Comparison of ENCODE assay signal across 8 mouse cellular contexts in the genomic region with DNA sequence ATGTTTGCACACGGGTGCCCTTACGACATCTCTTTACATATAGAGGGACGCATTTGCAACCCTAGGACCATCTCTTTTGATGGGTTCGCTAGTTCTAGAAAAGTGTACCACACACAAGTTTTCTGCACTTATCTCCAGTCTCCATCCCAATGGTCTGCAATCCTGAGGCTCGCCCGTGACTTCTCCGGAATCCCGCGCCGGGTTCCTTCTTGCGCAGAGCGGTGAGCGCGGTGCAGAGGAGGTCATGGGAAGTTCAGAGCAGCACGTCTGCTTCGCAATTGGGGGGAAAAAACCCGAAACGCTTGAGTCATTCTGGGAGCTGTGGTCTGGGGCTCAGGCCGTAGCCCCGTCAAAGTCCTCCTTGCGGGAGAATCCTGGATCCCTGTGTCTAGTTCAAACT.
DNase-seq lines count a peak whose midpoint lies in the region; ATAC-seq and TF ChIP-seq lines count a peak whose summit lies in the region.

No protein-coding gene starts in this region.

- no peaks in the 10 kb centered on the region for H3K4me1 ChIP-seq in ES-Bruce4 (ENCODE audit: control insufficient read depth, insufficient read depth, low read length)
- H3K4me1 ChIP-seq in heart, embryonic 16.5 days (ENCODE audit: control insufficient read depth, insufficient read depth, low read length), result peaks cover 26% of the 10 kb centered on the region
- peaks cover 28% of the 10 kb centered on the region for H3K4me1 ChIP-seq in liver, embryonic 16.5 days (ENCODE audit: control insufficient read depth, low read depth, low read length)

- no peak for TF ChIP-seq EP300 in ES-Bruce4 (IDR thresholded peaks at IDR 0.05; ENCODE audit: insufficient read depth, low read depth, low read length)

- H3K27ac ChIP-seq in ES-Bruce4 (ENCODE audit: insufficient read depth, low read length), result no peak overlapping the region
- no peak overlapping the region for H3K27ac ChIP-seq in heart, embryonic 16.5 days (ENCODE audit: low read length)
- no peak overlapping the region for H3K27ac ChIP-seq in liver, embryonic 16.5 days (ENCODE audit: low read length)

- DNase-seq in cerebellum, postnatal 10 days, result peak; percentile 14 to 44
- DNase-seq in cerebellum, postnatal 4 days (ENCODE audit: low spot score in 2 of 2), result no peak
- DNase-seq in splenic B cell, adult 2 months (ENCODE audit: low read depth, low spot score), result peak; percentile 43
- DNase-seq in MN1 (ENCODE audit: low spot score), result no peak
- DNase-seq in right cerebral cortex, postnatal 14 days, result no peak

- H3K36me3 ChIP-seq in ES-Bruce4 (ENCODE audit: control insufficient read depth, insufficient read depth, low read length, poor library complexity, severe bottlenecking), result no peaks in the 10 kb centered on the region
- no peaks in the 10 kb centered on the region for H3K36me3 ChIP-seq in heart, embryonic 16.5 days (ENCODE audit: control insufficient read depth, insufficient read depth)
- H3K36me3 ChIP-seq in liver, embryonic 16.5 days (ENCODE audit: control insufficient read depth, insufficient read depth), result no peaks in the 10 kb centered on the region
- H3K36me3 ChIP-seq in splenic B cell, adult 2 months (ENCODE audit: control insufficient read depth, insufficient read depth, low read length, poor library complexity, severe bottlenecking), result no peaks in the 10 kb centered on the region

- WGBS in heart, embryonic 16.5 days, result 4% methylated on average over 21 of the region's 21 CpGs
- WGBS in liver, embryonic 16.5 days (ENCODE audit: insufficient replicate concordance), result 2% methylated on average over 21 of the region's 21 CpGs

- H3K9me3 ChIP-seq in ES-Bruce4 (replicated peaks; ENCODE audit: control insufficient read depth, insufficient read depth, low read length, poor library complexity, severe bottlenecking), result no peaks in the 10 kb centered on the region
- H3K9me3 ChIP-seq in heart, embryonic 16.5 days (replicated peaks; ENCODE audit: control insufficient read depth, low read length), result no peaks in the 10 kb centered on the region
- H3K9me3 ChIP-seq in liver, embryonic 16.5 days (replicated peaks; ENCODE audit: control insufficient read depth, low read length), result no peaks in the 10 kb centered on the region

- H3K4me2 ChIP-seq in heart, embryonic 16.5 days (ENCODE audit: low read depth, low read length), result peak overlapping the region; percentile 45
- peak overlapping the region; percentile 55 for H3K4me2 ChIP-seq in liver, embryonic 16.5 days (ENCODE audit: low read depth, low read length)

- no peak for ATAC-seq in heart, embryonic 16.5 days (replicated peaks; ENCODE audit: extremely low read depth, insufficient read depth, low FRiP score)
- ATAC-seq in liver, embryonic 16.5 days (ENCODE audit: low read depth), result no peak

- H3K27me3 ChIP-seq in ES-Bruce4 (ENCODE audit: control insufficient read depth, insufficient read depth, low read length, poor library complexity, severe bottlenecking), result peaks cover 32% of the 10 kb centered on the region
- H3K27me3 ChIP-seq in heart, embryonic 16.5 days (ENCODE audit: control insufficient read depth, insufficient read depth, low read length), result peaks cover 28% of the 10 kb centered on the region
- H3K27me3 ChIP-seq in liver, embryonic 16.5 days (ENCODE audit: control insufficient read depth, insufficient read depth, low read depth, low read length), result peaks cover 74% of the 10 kb centered on the region
- no peaks in the 10 kb centered on the region for H3K27me3 ChIP-seq in splenic B cell, adult 2 months (ENCODE audit: control insufficient read depth, insufficient read depth, low read length, poor library complexity, severe bottlenecking)

- peak overlapping the region; percentile 46; the same call in 1 of the 2 replicates for H3K9ac ChIP-seq in ES-Bruce4 (ENCODE audit: low read depth, poor library complexity, severe bottlenecking)
- no peak overlapping the region for H3K9ac ChIP-seq in heart, embryonic 16.5 days (ENCODE audit: low read length)
- H3K9ac ChIP-seq in liver, embryonic 16.5 days (ENCODE audit: low read depth, low read length), result no peak overlapping the region

- no peak for TF ChIP-seq POLR2A in ES-Bruce4 (IDR thresholded peaks at IDR 0.05; ENCODE audit: insufficient read depth, low read length)

- TF ChIP-seq CTCF in ES-Bruce4 (IDR thresholded peaks at IDR 0.05; ENCODE audit: low read depth, low read length), result no peak

- peak overlapping the region; percentile 19 for H3K4me3 ChIP-seq in ES-Bruce4 (ENCODE audit: low read depth, low read length)
- H3K4me3 ChIP-seq in heart, embryonic 16.5 days (ENCODE audit: low read length), result peak overlapping the region; percentile 43
- peak overlapping the region; percentile 36 for H3K4me3 ChIP-seq in liver, embryonic 16.5 days (ENCODE audit: low read depth, low read length)

Comparison
In these comparisons a context has a peak if more than half of its experiments do, and no peak if none do; other contexts are left out.
1. DNase-seq: peak in cerebellum, postnatal 10 days (2 of 2) and splenic B cell, adult 2 months (single experiment); none in cerebellum, postnatal 4 days (0 of 2), MN1 (single experiment) and right cerebral cortex, postnatal 14 days (single experiment).
2. Peak in every context shown above with its lines, with median percentiles within 50 percentile points of each other: H3K4me3 ChIP-seq.